Mouse (Mus musculus): ENCODE data around the gene Trim52. TPM values are rescaled to one million over a fixed set of nuclear protein-coding genes. Genes with fewer than 3 reads are reported as not detected.

Gene Trim52
- polyA plus RNA-seq, 1 experiment: not detected

GRCm38 (mm10) chr14:106100858-106101257 lies 5.1 kb upstream of the Trim52 start:
- H3K4me3 ChIP-seq (ENCODE audit: insufficient read depth, poor library complexity, severe bottlenecking): no peak overlapping the region
- no peaks in the 10 kb centered on the region for H3K79me3 ChIP-seq (ENCODE audit: low read depth)
- no peaks in the 10 kb centered on the region for H3K36me3 ChIP-seq (ENCODE audit: control insufficient read depth, insufficient read depth)
- TF ChIP-seq MYOD1 (IDR thresholded peaks at IDR 0.05; ENCODE audit: control insufficient read depth, insufficient read length, low read depth) (no peak), FOSL1 (IDR thresholded peaks at IDR 0.05; ENCODE audit: insufficient read depth, low read length, poor library complexity, severe bottlenecking) (no peak), MAX (IDR thresholded peaks at IDR 0.05) (no peak), USF1 (IDR thresholded peaks at IDR 0.05; ENCODE audit: low read depth) (no peak), CTCF (IDR thresholded peaks at IDR 0.05; ENCODE audit: control insufficient read depth, insufficient read depth, insufficient read length) (no peak), MYOG (IDR thresholded peaks at IDR 0.05; ENCODE audit: control insufficient read depth, extremely low read depth, insufficient read length) (no peak), CEBPB (IDR thresholded peaks at IDR 0.05; ENCODE audit: low read depth) (no peak)
- no peaks in the 10 kb centered on the region for H3K79me2 ChIP-seq (ENCODE audit: control insufficient read depth, insufficient read depth)
- H3K27me3 ChIP-seq (ENCODE audit: control insufficient read depth, insufficient read depth, insufficient read length): no peaks in the 10 kb centered on the region
- H3ac ChIP-seq (ENCODE audit: control insufficient read depth, insufficient read length, low read depth): no peak overlapping the region

GRCm38 (mm10) chr14:106106425-106106824 lies 427 bp downstream of the Trim52 start:
- Histone ChIP-seq H3ac (ENCODE audit: control insufficient read depth, insufficient read length, low read depth) (no peak overlapping the region), H3K36me3 (ENCODE audit: control insufficient read depth, insufficient read depth) (no peaks in the 10 kb centered on the region), H3K79me2 (ENCODE audit: control insufficient read depth, insufficient read depth) (no peaks in the 10 kb centered on the region), H3K27me3 (ENCODE audit: control insufficient read depth, insufficient read depth, insufficient read length) (no peaks in the 10 kb centered on the region), H3K4me3 (ENCODE audit: insufficient read depth, poor library complexity, severe bottlenecking) (no peak overlapping the region), H3K79me3 (ENCODE audit: low read depth) (no peaks in the 10 kb centered on the region)
- no peak for TF ChIP-seq MYOG (IDR thresholded peaks at IDR 0.05; ENCODE audit: control insufficient read depth, extremely low read depth, insufficient read length)
- no peak for TF ChIP-seq MYOD1 (IDR thresholded peaks at IDR 0.05; ENCODE audit: control insufficient read depth, insufficient read length, low read depth)
- no peak for TF ChIP-seq MAX (IDR thresholded peaks at IDR 0.05)
- no peak for TF ChIP-seq CTCF (IDR thresholded peaks at IDR 0.05; ENCODE audit: control insufficient read depth, insufficient read depth, insufficient read length)
- TF ChIP-seq CEBPB (IDR thresholded peaks at IDR 0.05; ENCODE audit: low read depth): no peak
- no peak for TF ChIP-seq USF1 (IDR thresholded peaks at IDR 0.05; ENCODE audit: low read depth)

GRCm38 (mm10) chr14:106119371-106119770 lies 13.4 kb downstream of the Trim52 start:
- Histone ChIP-seq H3K36me3 (ENCODE audit: control insufficient read depth, insufficient read depth) (no peaks in the 10 kb centered on the region), H3K4me3 (ENCODE audit: insufficient read depth, poor library complexity, severe bottlenecking) (no peak overlapping the region), H3K79me3 (ENCODE audit: low read depth) (no peaks in the 10 kb centered on the region), H3K79me2 (ENCODE audit: control insufficient read depth, insufficient read depth) (no peaks in the 10 kb centered on the region), H3ac (ENCODE audit: control insufficient read depth, insufficient read length, low read depth) (no peak overlapping the region), H3K27me3 (ENCODE audit: control insufficient read depth, insufficient read depth, insufficient read length) (no peaks in the 10 kb centered on the region)
- TF ChIP-seq MAX (IDR thresholded peaks at IDR 0.05): no peak
- TF ChIP-seq MYOG (IDR thresholded peaks at IDR 0.05; ENCODE audit: control insufficient read depth, extremely low read depth, insufficient read length): no peak
- no peak for TF ChIP-seq CTCF (IDR thresholded peaks at IDR 0.05; ENCODE audit: control insufficient read depth, insufficient read depth, insufficient read length)
- TF ChIP-seq USF1 (IDR thresholded peaks at IDR 0.05; ENCODE audit: low read depth): no peak
- TF ChIP-seq MYOD1 (IDR thresholded peaks at IDR 0.05; ENCODE audit: control insufficient read depth, insufficient read length, low read depth): no peak
- no peak for TF ChIP-seq FOSL1 (IDR thresholded peaks at IDR 0.05; ENCODE audit: insufficient read depth, low read length, poor library complexity, severe bottlenecking)
- no peak for TF ChIP-seq CEBPB (IDR thresholded peaks at IDR 0.05; ENCODE audit: low read depth)

- Histone ChIP-seq H3K36me3 (ENCODE audit: control insufficient read depth, insufficient read depth) (no peaks in the 10 kb centered on the region), H3K79me3 (ENCODE audit: low read depth) (no peaks in the 10 kb centered on the region), H3K79me2 (ENCODE audit: control insufficient read depth, insufficient read depth) (no peaks in the 10 kb centered on the region), H3ac (ENCODE audit: control insufficient read depth, insufficient read length, low read depth) (no peak overlapping the region), H3K27me3 (ENCODE audit: control insufficient read depth, insufficient read depth, insufficient read length) (no peaks in the 10 kb centered on the region), H3K4me3 (ENCODE audit: insufficient read depth, poor library complexity, severe bottlenecking) (no peak overlapping the region)
- TF ChIP-seq CEBPB (IDR thresholded peaks at IDR 0.05; ENCODE audit: low read depth): no peak
- no peak for TF ChIP-seq CTCF (IDR thresholded peaks at IDR 0.05; ENCODE audit: control insufficient read depth, insufficient read depth, insufficient read length)
- TF ChIP-seq USF1 (IDR thresholded peaks at IDR 0.05; ENCODE audit: low read depth): no peak
Observed at GRCm38 (mm10) chr14:106136272-106136671, 30.3 kb downstream of the Trim52 start.

- H3K79me3 ChIP-seq (ENCODE audit: low read depth): no peaks in the 10 kb centered on the region
- H3K79me2 ChIP-seq (ENCODE audit: control insufficient read depth, insufficient read depth): no peaks in the 10 kb centered on the region
- H3K27me3 ChIP-seq (ENCODE audit: control insufficient read depth, insufficient read depth, insufficient read length): no peaks in the 10 kb centered on the region
- no peak overlapping the region for H3K4me3 ChIP-seq (ENCODE audit: insufficient read depth, poor library complexity, severe bottlenecking)
- H3K36me3 ChIP-seq (ENCODE audit: control insufficient read depth, insufficient read depth): no peaks in the 10 kb centered on the region
- no peak for TF ChIP-seq CTCF (IDR thresholded peaks at IDR 0.05; ENCODE audit: control insufficient read depth, insufficient read depth, insufficient read length)
- no peak overlapping the region for H3ac ChIP-seq (ENCODE audit: control insufficient read depth, insufficient read length, low read depth)
Observed at GRCm38 (mm10) chr14:106151188-106151587, 45.2 kb downstream of the Trim52 start.

- TF ChIP-seq CEBPB (IDR thresholded peaks at IDR 0.05; ENCODE audit: low read depth) (no peak), FOSL1 (IDR thresholded peaks at IDR 0.05; ENCODE audit: insufficient read depth, low read length, poor library complexity, severe bottlenecking) (no peak), MAX (IDR thresholded peaks at IDR 0.05) (no peak), MYOD1 (IDR thresholded peaks at IDR 0.05; ENCODE audit: control insufficient read depth, insufficient read length, low read depth) (no peak), CTCF (IDR thresholded peaks at IDR 0.05; ENCODE audit: control insufficient read depth, insufficient read depth, insufficient read length) (no peak), MYOG (IDR thresholded peaks at IDR 0.05; ENCODE audit: control insufficient read depth, extremely low read depth, insufficient read length) (no peak)
- Histone ChIP-seq H3K79me3 (ENCODE audit: low read depth) (no peaks in the 10 kb centered on the region), H3ac (ENCODE audit: control insufficient read depth, insufficient read length, low read depth) (no peak overlapping the region), H3K79me2 (ENCODE audit: control insufficient read depth, insufficient read depth) (no peaks in the 10 kb centered on the region), H3K27me3 (ENCODE audit: control insufficient read depth, insufficient read depth, insufficient read length) (no peaks in the 10 kb centered on the region), H3K4me3 (ENCODE audit: insufficient read depth, poor library complexity, severe bottlenecking) (no peak overlapping the region), H3K36me3 (ENCODE audit: control insufficient read depth, insufficient read depth) (no peaks in the 10 kb centered on the region)
Observed at GRCm38 (mm10) chr14:106154879-106155576, 49.0 kb downstream of the Trim52 start.

Measured in C2C12 (cell line).